Mouse (Mus musculus) bone marrow macrophage, adult 2 months (primary cell): Measurements from ENCODE around the gene Rsg1. TPM values are rescaled to one million over a fixed set of nuclear protein-coding genes. Genes with fewer than 3 reads are reported as not detected.

Source experiments
- H3K27ac ChIP-seq: 2 replicates; pipeline ENCODE4 v1.5.1; 2012; ENCODE audit warnings: low read depth, low read length; ENCODE audit not compliant: insufficient read depth
- H3K4me1 ChIP-seq: 2 replicates; pipeline ENCODE4 v1.6.1; 2012; ENCODE audit warnings: low read length; ENCODE audit not compliant: control insufficient read depth, insufficient read depth
- H3K4me3 ChIP-seq: 2 replicates; pipeline ENCODE4 v1.5.1; 2012; ENCODE audit warnings: mild to moderate bottlenecking, low read length, moderate library complexity; ENCODE audit not compliant: insufficient read depth
- CTCF ChIP-seq: IDR thresholded peaks from 2 replicates; pipeline ENCODE4 v1.5.1; 2012; ENCODE audit warnings: low read depth, mild to moderate bottlenecking, low read length, moderate library complexity
- POLR2A ChIP-seq: IDR thresholded peaks from 2 replicates; pipeline ENCODE4 v1.6.1; 2012; ENCODE audit warnings: mild to moderate bottlenecking, low read depth, low read length, borderline replicate concordance
- polyA plus RNA-seq: library from polyadenylated mRNA; stranded (reverse); fragments of >200 nt; gene quantifications from 2 replicates; pipeline ENCODE4 v1.2.4, GENCODE M21; 2012; ENCODE audit not compliant: missing spikeins, insufficient read depth, insufficient read length

The Rsg1 gene
- polyA plus RNA-seq, 1 experiment, result 0.92 TPM

- peaks cover 4% of the 10 kb centered on the region; the same call in 1 of the 2 replicates for H3K4me1 ChIP-seq
Measured at GRCm38 (mm10) chr4:141210524-141211219, 3.1 kb upstream of the Rsg1 start.

GRCm38 (mm10) chr4:141211646-141212045, 2.1 kb upstream of the Rsg1 start:
- TF ChIP-seq CTCF (no peak), POLR2A (no peak)
- H3K4me1 ChIP-seq, result peaks cover 4% of the 10 kb centered on the region; the same call in 1 of the 2 replicates
- no peak overlapping the region for H3K27ac ChIP-seq
- no peak overlapping the region for H3K4me3 ChIP-seq

More at GRCm38 (mm10) chr4:141210524-141211219, 3.1 kb upstream of the Rsg1 start:
- TF ChIP-seq CTCF (no peak), POLR2A (no peak)
- Histone ChIP-seq H3K4me3 (no peak overlapping the region), H3K27ac (no peak overlapping the region)

- TF ChIP-seq POLR2A (no peak), CTCF (no peak)
- Histone ChIP-seq H3K4me3 (no peak overlapping the region), H3K4me1 (peaks cover 6% of the 10 kb centered on the region), H3K27ac (no peak overlapping the region)
Measured at GRCm38 (mm10) chr4:141212892-141213291, 864 bp upstream of the Rsg1 start.

- H3K27ac ChIP-seq, result no peak overlapping the region
- H3K4me1 ChIP-seq, result peaks cover 10% of the 10 kb centered on the region
- TF ChIP-seq POLR2A, result no peak
- no peak for TF ChIP-seq CTCF
Measured at GRCm38 (mm10) chr4:141213342-141213741, 414 bp upstream of the Rsg1 start.

GRCm38 (mm10) chr4:141214337-141214851, 638 bp downstream of the Rsg1 start:
- peak overlapping the region; percentile 70 for H3K4me3 ChIP-seq
- peaks cover 13% of the 10 kb centered on the region for H3K4me1 ChIP-seq
- TF ChIP-seq POLR2A (no peak), CTCF (peak; percentile 41)
- no peak overlapping the region for H3K27ac ChIP-seq

More at GRCm38 (mm10) chr4:141213342-141213741, 414 bp upstream of the Rsg1 start:
- peak overlapping the region; percentile 70 for H3K4me3 ChIP-seq

GRCm38 (mm10) chr4:141219583-141220213, 5.9 kb downstream of the Rsg1 start:
- peaks cover 13% of the 10 kb centered on the region for H3K4me1 ChIP-seq
- no peak overlapping the region for H3K27ac ChIP-seq
- no peak overlapping the region for H3K4me3 ChIP-seq
- TF ChIP-seq CTCF, result no peak
- TF ChIP-seq POLR2A, result no peak

- TF ChIP-seq POLR2A (no peak), CTCF (no peak)
- peaks cover 13% of the 10 kb centered on the region for H3K4me1 ChIP-seq
- no peak overlapping the region for H3K27ac ChIP-seq
- no peak overlapping the region for H3K4me3 ChIP-seq
Measured at GRCm38 (mm10) chr4:141221848-141222247, 8.1 kb downstream of the Rsg1 start.

- Histone ChIP-seq H3K4me1 (peaks cover 13% of the 10 kb centered on the region), H3K4me3 (no peak overlapping the region), H3K27ac (no peak overlapping the region)
- no peak for TF ChIP-seq CTCF
- no peak for TF ChIP-seq POLR2A
Measured at GRCm38 (mm10) chr4:141222752-141223151, 9.0 kb downstream of the Rsg1 start.

- no peak overlapping the region for H3K27ac ChIP-seq
- H3K4me1 ChIP-seq, result no peaks in the 10 kb centered on the region
- H3K4me3 ChIP-seq, result no peak overlapping the region
- TF ChIP-seq CTCF (no peak), POLR2A (no peak)
Measured at GRCm38 (mm10) chr4:141228687-141229086, 14.9 kb downstream of the Rsg1 start.

GRCm38 (mm10) chr4:141233196-141233595, 19.4 kb downstream of the Rsg1 start:
- TF ChIP-seq POLR2A (no peak), CTCF (no peak)
- Histone ChIP-seq H3K4me3 (no peak overlapping the region), H3K27ac (no peak overlapping the region), H3K4me1 (no peaks in the 10 kb centered on the region)
